Mouse (Mus musculus) CH12.LX (cell line): ENCODE data around the gene Caskin1. TPM values are rescaled to one million over a fixed set of nuclear protein-coding genes. Genes with fewer than 3 reads are reported as not detected.

Experiments
- DNase-seq: peaks from one replicate; pipeline ENCODE4 v3.0.0-alpha.2; 2013; ENCODE audit errors: extremely low read depth
- H3K27ac ChIP-seq: 2 replicates; pipeline ENCODE4 v1.5.1; 2012; ENCODE audit warnings: low read depth, mild to moderate bottlenecking, control low read depth, moderate library complexity; ENCODE audit not compliant: insufficient read depth
- H3K27me3 ChIP-seq: replicated peaks from 2 replicates; pipeline ENCODE3; 2012; ENCODE audit warnings: inconsistent platforms
- H3K36me3 ChIP-seq, 2 experiments: replicated peaks in 1 of 2; 2 replicates each; pipeline versions ENCODE3 to v1.6.1; 2012; ENCODE audit warnings: inconsistent platforms in 1 of 2, low read length in 1 of 2, mild to moderate bottlenecking in 1 of 2, mixed read lengths in 1 of 2, moderate library complexity in 1 of 2; ENCODE audit not compliant: control insufficient read depth in 1 of 2, insufficient read depth in 1 of 2
- H3K4me1 ChIP-seq, 2 experiments: 2 replicates each; pipeline ENCODE4 v1.6.1; 2012; ENCODE audit warnings: inconsistent platforms in 1 of 2, moderate library complexity in 1 of 2; ENCODE audit not compliant: insufficient read depth in 2 of 2, control insufficient read depth in 1 of 2
- H3K4me2 ChIP-seq: 2 replicates; pipeline ENCODE4 v1.6.1; 2012; ENCODE audit warnings: low read depth, mild to moderate bottlenecking, control low read depth; ENCODE audit not compliant: poor library complexity, insufficient read depth, severe bottlenecking
- H3K4me3 ChIP-seq, 3 experiments: fragments of 150-350 bp in 1 of 3; sonication (generic) in 1 of 3; replicated peaks in 1 of 3; 2 replicates each; pipeline versions ENCODE3 to v1.5.1; 2011 to 2012; ENCODE audit warnings: low read depth in 2 of 3, low read length in 2 of 3, mild to moderate bottlenecking in 2 of 3, moderate library complexity in 2 of 3, control low read depth in 1 of 3, improper control_type of control experiment in 1 of 3, inconsistent platforms in 1 of 3, mixed read lengths in 1 of 3; ENCODE audit not compliant: poor library complexity in 1 of 3
- H3K79me2 ChIP-seq: replicated peaks from 2 replicates; pipeline ENCODE4 v1.6.1; 2012; ENCODE audit warnings: mild to moderate bottlenecking, moderate library complexity; ENCODE audit not compliant: control insufficient read depth, poor library complexity, insufficient read depth, severe bottlenecking; ENCODE audit errors: extremely low read depth
- H3K9ac ChIP-seq: 2 replicates; pipeline ENCODE4 v1.6.1; 2012; ENCODE audit warnings: low read depth, mild to moderate bottlenecking, control low read depth, moderate library complexity; ENCODE audit not compliant: insufficient read depth
- H3K9me3 ChIP-seq: replicated peaks from 2 replicates; pipeline ENCODE3; 2012; ENCODE audit warnings: low read length, inconsistent platforms, mixed read lengths
- BHLHE40 ChIP-seq: IDR thresholded peaks from 2 replicates; pipeline ENCODE4 v1.6.1; 2011; ENCODE audit warnings: mild to moderate bottlenecking, low read depth, low read length, improper control_type of control experiment
- CTCF ChIP-seq, 2 experiments: IDR thresholded peaks in 1 of 2; conservative IDR thresholded peaks in 1 of 2; 2 replicates each; pipeline ENCODE4 v1.5.1; 2011 to 2012; ENCODE audit warnings: low read depth in 2 of 2, low read length in 2 of 2, improper control_type of control experiment in 1 of 2, inconsistent platforms in 1 of 2, mild to moderate bottlenecking in 1 of 2, moderate library complexity in 1 of 2
- ELF1 ChIP-seq: IDR thresholded peaks from 2 replicates; pipeline ENCODE4 v1.6.1; 2014; ENCODE audit warnings: low read depth, mild to moderate bottlenecking, inconsistent platforms, low read length, improper control_type of control experiment
- ETS1 ChIP-seq: conservative IDR thresholded peaks from 2 replicates; pipeline ENCODE4 v1.6.1; 2012; ENCODE audit warnings: low read depth, mild to moderate bottlenecking, inconsistent platforms, low read length, improper control_type of control experiment, moderate library complexity
- HCFC1 ChIP-seq: IDR thresholded peaks from 2 replicates; pipeline ENCODE4 v1.6.1; 2012; ENCODE audit warnings: low read depth, mild to moderate bottlenecking, inconsistent platforms, low read length, improper control_type of control experiment
- JUN ChIP-seq: IDR thresholded peaks from 2 replicates; pipeline ENCODE4 v1.6.1; 2011; ENCODE audit warnings: low read depth, mild to moderate bottlenecking, low read length, improper control_type of control experiment, moderate library complexity; ENCODE audit not compliant: insufficient read depth
- JUND ChIP-seq: conservative IDR thresholded peaks from 2 replicates; pipeline ENCODE4 v1.6.1; 2011; ENCODE audit warnings: low read depth, low read length, improper control_type of control experiment
- KAT2A ChIP-seq: IDR thresholded peaks from 2 replicates; pipeline ENCODE4 v1.6.1; 2012; ENCODE audit warnings: low read length, improper control_type of control experiment, inconsistent platforms; ENCODE audit not compliant: insufficient replicate concordance
- MAFK ChIP-seq: IDR thresholded peaks from 2 replicates; pipeline ENCODE4 v1.6.1; 2011; ENCODE audit warnings: low read length, improper control_type of control experiment; ENCODE audit not compliant: insufficient replicate concordance
- MAZ ChIP-seq: IDR thresholded peaks from 2 replicates; pipeline ENCODE4 v1.6.1; 2012; ENCODE audit warnings: low read depth, mild to moderate bottlenecking, inconsistent platforms, low read length, improper control_type of control experiment, moderate library complexity
- MEF2A ChIP-seq: IDR thresholded peaks from 2 replicates; pipeline ENCODE4 v1.6.1; 2014; ENCODE audit warnings: low read depth, mild to moderate bottlenecking, inconsistent platforms, low read length, improper control_type of control experiment, borderline replicate concordance
- MYC ChIP-seq: IDR thresholded peaks from 2 replicates; pipeline ENCODE4 v1.6.1; 2011; ENCODE audit warnings: low read depth, mild to moderate bottlenecking, improper control_type of control experiment, low read length
- PAX5 ChIP-seq: IDR thresholded peaks from 2 replicates; pipeline ENCODE4 v1.6.1; 2012; ENCODE audit warnings: low read length, inconsistent platforms, mixed read lengths
- POLR2A ChIP-seq: IDR thresholded peaks from 2 replicates; pipeline ENCODE4 v1.6.1; 2011; ENCODE audit warnings: low read depth, mild to moderate bottlenecking, improper control_type of control experiment, low read length
- POLR2AphosphoS2 ChIP-seq: IDR thresholded peaks from 2 replicates; pipeline ENCODE4 v1.6.1; 2011; ENCODE audit warnings: low read depth, low read length, improper control_type of control experiment
- RCOR1 ChIP-seq: conservative IDR thresholded peaks from 2 replicates; pipeline ENCODE4 v1.6.1; 2012; ENCODE audit warnings: low read depth, mild to moderate bottlenecking, inconsistent platforms, low read length, improper control_type of control experiment
- SIN3A ChIP-seq: IDR thresholded peaks from 2 replicates; pipeline ENCODE4 v1.6.1; 2012; ENCODE audit warnings: low read length, improper control_type of control experiment, inconsistent platforms
- TCF12 ChIP-seq: IDR thresholded peaks from 2 replicates; pipeline ENCODE4 v1.6.1; 2014; ENCODE audit warnings: low read depth, mild to moderate bottlenecking, inconsistent platforms, low read length, improper control_type of control experiment
- USF2 ChIP-seq: conservative IDR thresholded peaks from 2 replicates; pipeline ENCODE4 v1.6.1; 2011; ENCODE audit warnings: low read depth, low read length, improper control_type of control experiment
- ZC3H11A ChIP-seq: IDR thresholded peaks from 2 replicates; pipeline ENCODE4 v1.6.1; 2012; ENCODE audit warnings: low read depth, mild to moderate bottlenecking, inconsistent platforms, low read length, improper control_type of control experiment
- ZKSCAN1 ChIP-seq: IDR thresholded peaks from 2 replicates; pipeline ENCODE4 v1.6.1; 2012; ENCODE audit warnings: low read depth, inconsistent platforms, low read length, improper control_type of control experiment, borderline replicate concordance
- ZMIZ1 ChIP-seq: IDR thresholded peaks from 2 replicates; pipeline ENCODE4 v1.6.1; 2012; ENCODE audit warnings: low read depth, mild to moderate bottlenecking, inconsistent platforms, low read length, improper control_type of control experiment
- dilution Hi-C: fragments of 300-500 bp; cut with MboI; formaldehyde crosslinking; loops from 2 replicates; pipeline ENCODE4 v1.14.3; 2020; ENCODE audit warnings: low sequenced_read_pairs; ENCODE audit not compliant: extremely low pct_unique_long_range_greater_than_20kb, extremely low pct_ligation_motif_present
- in situ Hi-C: fragments of 300-500 bp; cut with MboI; formaldehyde crosslinking; loops from 3 replicates; pipeline ENCODE4 v1.14.3; 2019; ENCODE audit warnings: low sequenced_read_pairs, low pct_ligation_motif_present, low pct_unique_long_range_greater_than_20kb, mixed read lengths
- polyA plus RNA-seq: library from polyadenylated mRNA; unstranded; fragments of >175 nt; gene quantifications from 2 replicates; pipeline ENCODE4 v1.2.1, GENCODE M21; 2012; ENCODE audit warnings: low read depth; ENCODE audit not compliant: insufficient read length
- total RNA-seq, 2 experiments: library from RNA; depleted of rRNA; stranded (reverse); fragments of 300-350 nt in 1 of 2; fragments of >200 nt in 1 of 2; gene quantifications; 2 replicates each; pipeline ENCODE4 v1.2.3; 2012 to 2014

The Caskin1 gene
- total and polyA plus RNA-seq, 3 experiments: 0.08 to 0.71 TPM; not detected in 1

DNA sequence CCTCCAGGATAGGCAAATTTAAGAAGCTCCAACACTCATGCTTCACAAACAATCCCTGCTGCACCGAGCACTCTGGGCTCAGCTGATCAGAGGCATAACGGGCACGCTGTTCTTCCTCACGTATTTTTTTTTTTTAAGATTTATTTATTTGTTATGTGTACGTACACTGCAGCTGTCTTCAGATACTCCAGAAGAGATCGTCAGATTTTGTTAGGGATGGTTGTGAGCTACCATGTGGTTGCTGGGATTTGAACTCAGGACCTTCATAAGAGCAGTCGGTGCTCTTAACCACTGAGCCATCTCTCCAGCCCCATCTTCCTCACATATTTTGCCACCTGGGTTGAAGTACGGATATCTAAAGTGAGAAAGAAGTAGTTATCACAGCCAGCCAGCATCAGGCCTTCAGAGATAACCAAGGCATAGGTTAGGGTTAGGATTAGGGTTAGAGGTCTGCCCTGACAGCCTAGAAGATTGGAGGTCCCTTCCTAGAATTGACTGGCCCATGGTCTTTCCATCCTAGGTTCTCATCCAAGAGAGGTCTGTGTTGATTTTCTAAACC lies 45.8 kb downstream of the Caskin1 start, which contains the start of gene Rab26:
Rab26 (minus strand) TSS at position 51 of the 559 bp plus-strand sequence.
- Histone ChIP-seq H3K27me3 (no peaks in the 10 kb centered on the region), H3K36me3 (peaks cover 22 to 26% of the 10 kb centered on the region in 2 experiments), H3K4me2 (no peak within 1 kb of the TSS), H3K4me1 (peaks cover 34 to 51% of the 10 kb centered on the region in 2 experiments), H3K27ac (no peak within 1 kb of the TSS), H3K9ac (no peak within 1 kb of the TSS), H3K79me2 (peaks cover 8% of the 10 kb centered on the region), H3K4me3 (no peak within 1 kb of the TSS), H3K9me3 (no peaks in the 10 kb centered on the region)
- dilution Hi-C loops: no loop called here
- TF ChIP-seq POLR2A (no peak), HCFC1 (no peak), MYC (no peak), ZMIZ1 (no peak), MAFK (no peak), USF2 (no peak), JUND (no peak), BHLHE40 (no peak), JUN (no peak), RCOR1 (no peak), PAX5 (no peak), ELF1 (no peak), KAT2A (no peak), MEF2A (no peak), CTCF (conservative IDR thresholded peaks at IDR 0.05 in 1 of 2, IDR thresholded peaks at IDR 0.05 in 1 of 2; ENCODE audit: low read depth in 2 of 2, low read length in 2 of 2) (no peak), TCF12 (no peak), ZC3H11A (no peak), ZKSCAN1 (no peak)
- in situ Hi-C loops: loop anchor here (5.0 kb wide), 2 partner anchors 57 to 138 kb away; partner anchors contain the start of gene Mlst8
- no peak for DNase-seq

DNA sequence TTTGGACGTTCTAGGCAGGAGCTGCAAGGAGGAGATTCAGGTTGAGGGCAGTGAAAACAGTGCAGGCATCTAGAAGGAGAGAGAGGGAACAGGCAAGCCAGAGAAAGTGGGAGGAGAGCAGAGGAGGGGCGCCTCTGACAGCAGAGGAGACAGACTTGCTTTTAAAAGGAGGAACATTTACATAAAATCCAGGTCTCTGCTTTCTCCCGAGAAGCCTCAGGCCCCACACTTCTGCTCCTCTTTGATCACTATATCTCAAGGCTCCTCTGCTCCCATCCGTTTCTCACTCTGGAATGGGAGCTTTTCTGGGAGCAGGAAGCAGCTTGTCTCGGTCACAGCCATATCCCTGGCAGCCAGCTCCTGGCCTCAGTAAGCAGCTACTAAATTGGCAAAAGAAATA lies 46.9 kb downstream of the Caskin1 start:
- H3K27ac ChIP-seq: no peak overlapping the region
- no peak for TF ChIP-seq POLR2AphosphoS2
- TF ChIP-seq ETS1: no peak
- TF ChIP-seq TCF12: no peak
- no peak for TF ChIP-seq SIN3A
- TF ChIP-seq MAZ: no peak
- TF ChIP-seq, all 38 proteins: peak for 0
- dilution Hi-C loops: no loop called here
- H3K4me2 ChIP-seq: no peak overlapping the region
- in situ Hi-C loops: no loop called here
- H3K36me3 ChIP-seq: peaks cover 11 to 16% of the 10 kb centered on the region in 2 experiments
- no peaks in the 10 kb centered on the region for H3K27me3 ChIP-seq
- no peaks in the 10 kb centered on the region for H3K9me3 ChIP-seq
- peaks cover 29 to 53% of the 10 kb centered on the region in 2 experiments for H3K4me1 ChIP-seq
- DNase-seq: no peak
- H3K9ac ChIP-seq: no peak overlapping the region
- no peak overlapping the region for H3K4me3 ChIP-seq
- no peaks in the 10 kb centered on the region for H3K79me2 ChIP-seq
